Comparison of ENCODE assay signal across 16 mouse cellular contexts in genomic region chr14:54481402-54481801, GRCm38 (mm10). TPM values are rescaled to one million over a fixed set of nuclear protein-coding genes. Genes with fewer than 3 reads are reported as not detected.
A peak's percentile ranks its signal among the peaks of the same experiment; 100 is the strongest.
DNase-seq lines count a peak whose midpoint lies in the region; ATAC-seq and TF ChIP-seq lines count a peak whose summit lies in the region.
"Had no signal": no experiment of that assay in that cellular context is flagged by ENCODE, and none has a peak within 500 bp of the region (broad histone marks: within the 10 kb centered on the region; RNA-seq: fewer than 3 reads in every experiment).

No protein-coding gene starts in this region.

- ATAC-seq in CD4-positive, CD25-positive, alpha-beta regulatory T cell, adult 4 months: peak; percentile 79
- no peak for ATAC-seq in kidney, embryonic 14.5 days (ENCODE audit: low FRiP score, low TSS enrichment)
- ATAC-seq in forebrain, postnatal 0 days: no peak
- ATAC-seq: forebrain, embryonic 16.5 days had no signal

- peaks cover 7% of the 10 kb centered on the region; the same call in 1 of the 2 replicates for H3K27me3 ChIP-seq in small intestine, adult 2 months (ENCODE audit: control insufficient read depth, insufficient read depth, low read length)
- H3K27me3 ChIP-seq in kidney, embryonic 14.5 days (ENCODE audit: control insufficient read depth, insufficient read depth, low read length): 0 out of 2 replicates have a peak, but pooled peaks cover 6% of the 10 kb centered on the region
- no peaks in the 10 kb centered on the region for H3K27me3 ChIP-seq in forebrain, postnatal 0 days (ENCODE audit: insufficient read depth, low read length)

- TF ChIP-seq POLR2A in embryonic fibroblast, embryonic 13.5 days (IDR thresholded peaks at IDR 0.05; ENCODE audit: low read depth, low read length): no peak
- TF ChIP-seq POLR2A in small intestine, adult 2 months (IDR thresholded peaks at IDR 0.05; ENCODE audit: low read depth, low read length): no peak

- no peaks in the 10 kb centered on the region for H3K36me3 ChIP-seq in small intestine, adult 2 months (ENCODE audit: control insufficient read depth, insufficient read depth, low read length)
- H3K36me3 ChIP-seq in kidney, embryonic 14.5 days (ENCODE audit: control insufficient read depth, insufficient read depth, low read length): no peaks in the 10 kb centered on the region
- peaks cover 3% of the 10 kb centered on the region; the same call in 1 of the 2 replicates for H3K36me3 ChIP-seq in forebrain, postnatal 0 days (ENCODE audit: insufficient read depth)
- H3K36me3 ChIP-seq: limb, embryonic 10.5 days; neural tube, embryonic 12.5 days had no signal

- peak; percentile 99 for DNase-seq in 416B (ENCODE audit: low read depth)
- no peak for DNase-seq in forebrain, postnatal 0 days
- DNase-seq in right cerebral cortex, adult 2 months (ENCODE audit: low spot score in 2 of 2): no peak
- DNase-seq: cerebellum, adult 9-11 months; heart, postnatal 36 days; kidney, adult 2 months; retina, postnatal 1 day had no signal

- 79% methylated on average over 8 of the region's 8 CpGs for WGBS in small intestine, adult 2 months
- WGBS in kidney, embryonic 14.5 days: 82% methylated on average over 8 of the region's 8 CpGs
- WGBS in forebrain, postnatal 0 days: 88% methylated on average over 8 of the region's 8 CpGs

- no peaks in the 10 kb centered on the region for H3K9me3 ChIP-seq in kidney, embryonic 14.5 days (ENCODE audit: control insufficient read depth, low read length)
- H3K9me3 ChIP-seq in forebrain, postnatal 0 days (ENCODE audit: low read length): no peaks in the 10 kb centered on the region
- H3K9me3 ChIP-seq: limb, embryonic 10.5 days; neural tube, embryonic 12.5 days had no signal

- peak overlapping the region; percentile 29; the same call in 1 of the 2 replicates for H3K27ac ChIP-seq in embryonic fibroblast, embryonic 13.5 days (ENCODE audit: insufficient read depth, low read length)
- peak overlapping the region; percentile 27; the same call in 1 of the 2 replicates for H3K27ac ChIP-seq in small intestine, adult 2 months (ENCODE audit: insufficient read depth, low read depth, low read length)
- H3K27ac ChIP-seq in kidney, embryonic 14.5 days (ENCODE audit: low read depth, low read length): no peak overlapping the region
- no peak overlapping the region for H3K27ac ChIP-seq in forebrain, postnatal 0 days (ENCODE audit: low read depth, low read length)
- H3K27ac ChIP-seq: limb, embryonic 10.5 days; macrophage; neural tube, embryonic 12.5 days had no signal

- H3K9ac ChIP-seq in kidney, embryonic 14.5 days (ENCODE audit: low read depth, low read length): no peak overlapping the region
- no peak overlapping the region for H3K9ac ChIP-seq in forebrain, postnatal 0 days
- H3K9ac ChIP-seq: neural tube, embryonic 12.5 days had no signal

- no peak overlapping the region for H3K4me3 ChIP-seq in embryonic fibroblast, embryonic 13.5 days (ENCODE audit: insufficient read depth, low read length)
- H3K4me3 ChIP-seq in small intestine, adult 2 months (ENCODE audit: low read depth, low read length): no peak overlapping the region
- H3K4me3 ChIP-seq in kidney, embryonic 14.5 days (ENCODE audit: low read length): no peak overlapping the region
- H3K4me3 ChIP-seq in forebrain, postnatal 0 days (ENCODE audit: low read depth, low read length): no peak overlapping the region
- H3K4me3 ChIP-seq: limb, embryonic 10.5 days; neural tube, embryonic 12.5 days had no signal

- no peak overlapping the region for H3K4me2 ChIP-seq in kidney, embryonic 14.5 days (replicated peaks; ENCODE audit: low read depth, low read length)
- no peak overlapping the region for H3K4me2 ChIP-seq in forebrain, postnatal 0 days (ENCODE audit: low read depth)
- H3K4me2 ChIP-seq: neural tube, embryonic 12.5 days had no signal

- no peak for TF ChIP-seq CTCF in embryonic fibroblast, embryonic 13.5 days (IDR thresholded peaks at IDR 0.05; ENCODE audit: borderline replicate concordance, insufficient read depth, low read length)
- TF ChIP-seq CTCF in small intestine, adult 2 months (IDR thresholded peaks at IDR 0.05; ENCODE audit: extremely low read depth, insufficient read length, insufficient replicate concordance, low read depth, low read length): no peak
- no peak for TF ChIP-seq CTCF in forebrain, postnatal 0 days (IDR thresholded peaks at IDR 0.05; ENCODE audit: low read depth)

- peaks cover 6% of the 10 kb centered on the region; the same call in 1 of the 2 replicates for H3K4me1 ChIP-seq in embryonic fibroblast, embryonic 13.5 days (ENCODE audit: control insufficient read depth, insufficient read depth, low read length)
- no peaks in the 10 kb centered on the region; the same call in 1 of the 2 replicates for H3K4me1 ChIP-seq in small intestine, adult 2 months (ENCODE audit: control insufficient read depth, insufficient read depth, insufficient read length, low read length)
- H3K4me1 ChIP-seq in kidney, embryonic 14.5 days (ENCODE audit: control insufficient read depth, insufficient read depth, low read length): peaks cover 11% of the 10 kb centered on the region; the same call in 1 of the 2 replicates
- 0 out of 2 replicates have a peak, but pooled peaks cover 3% of the 10 kb centered on the region for H3K4me1 ChIP-seq in forebrain, postnatal 0 days (ENCODE audit: insufficient read depth)

RNA-seq across cellular contexts. Expression of gene Rem2, which starts 5.5 kb away (rescaled TPM):
- polyA plus RNA-seq in CD4-positive, CD25-positive, alpha-beta regulatory T cell, adult 4 months (2017; shearing (Covaris generic)): 1 to 10 TPM in 1 of 2 experiments, under 1 TPM in 1; 0.54 to 1.1 TPM
- 0.94 TPM in 1 of 2 replicates, not detected in the other for polyA plus RNA-seq in embryonic fibroblast, embryonic 13.5 days (2011; ENCODE audit: insufficient read length, low read depth, missing spikeins)
- 0.20 and 0.76 TPM in 2 replicates for polyA plus RNA-seq in small intestine, adult 2 months (2012; rRNA removed)
- 6.1 and 6.9 TPM in 2 replicates for polyA plus RNA-seq in kidney, embryonic 14.5 days (2014; fragmentation: Nextera tagmentation; extraction: Ambion mirVana)
- 25.5 and 31.0 TPM in 2 replicates for total RNA-seq in forebrain, postnatal 0 days (2014; rRNA removed)
- polyA plus RNA-seq in forebrain, postnatal 0 days (2015; fragmentation: Nextera tagmentation; extraction: Ambion mirVana): 22.5 and 28.0 TPM in 2 replicates
- total RNA-seq: heart, adult 8-10 months; heart, postnatal 36 days had no signal
- polyA plus RNA-seq: macrophage had no signal

RNA-seq across cellular contexts. Expression of gene Lrp10, which starts 17.5 kb away (rescaled TPM):
- 10 to 100 TPM; 59.9 to 60.2 TPM for polyA plus RNA-seq in CD4-positive, CD25-positive, alpha-beta regulatory T cell, adult 4 months (2017; shearing (Covaris generic))
- polyA plus RNA-seq in embryonic fibroblast, embryonic 13.5 days (2011; ENCODE audit: insufficient read length, low read depth, missing spikeins): 85.6 and 98.2 TPM in 2 replicates
- 139 and 303 TPM in 2 replicates for polyA plus RNA-seq in small intestine, adult 2 months (2012; rRNA removed)
- 32.0 and 47.0 TPM in 2 replicates for polyA plus RNA-seq in kidney, embryonic 14.5 days (2014; fragmentation: Nextera tagmentation; extraction: Ambion mirVana)
- total RNA-seq in forebrain, postnatal 0 days (2014; rRNA removed): 39.6 and 45.8 TPM in 2 replicates
- polyA plus RNA-seq in forebrain, postnatal 0 days (2015; fragmentation: Nextera tagmentation; extraction: Ambion mirVana): 38.0 and 38.5 TPM in 2 replicates

RNA-seq across cellular contexts. Expression of gene Prmt5, which starts 35.9 kb away (rescaled TPM):
- 10 to 100 TPM; 44.9 to 54.8 TPM for polyA plus RNA-seq in CD4-positive, CD25-positive, alpha-beta regulatory T cell, adult 4 months (2017; shearing (Covaris generic))
- 54.8 and 60.4 TPM in 2 replicates for polyA plus RNA-seq in embryonic fibroblast, embryonic 13.5 days (2011; ENCODE audit: insufficient read length, low read depth, missing spikeins)
- polyA plus RNA-seq in small intestine, adult 2 months (2012; rRNA removed): 5.8 and 9.8 TPM in 2 replicates
- polyA plus RNA-seq in kidney, embryonic 14.5 days (2014; fragmentation: Nextera tagmentation; extraction: Ambion mirVana): 87.5 and 108 TPM in 2 replicates
- total RNA-seq in forebrain, postnatal 0 days (2014; rRNA removed): 85.4 and 87.1 TPM in 2 replicates
- polyA plus RNA-seq in forebrain, postnatal 0 days (2015; fragmentation: Nextera tagmentation; extraction: Ambion mirVana): 87.0 and 100 TPM in 2 replicates

RNA-seq across cellular contexts. Expression of gene Mmp14, which starts 50.0 kb away (rescaled TPM):
- not detected for polyA plus RNA-seq in CD4-positive, CD25-positive, alpha-beta regulatory T cell, adult 4 months (2017; shearing (Covaris generic))
- 618 and 779 TPM in 2 replicates for polyA plus RNA-seq in embryonic fibroblast, embryonic 13.5 days (2011; ENCODE audit: insufficient read length, low read depth, missing spikeins)
- polyA plus RNA-seq in small intestine, adult 2 months (2012; rRNA removed): 59.9 and 66.0 TPM in 2 replicates
- polyA plus RNA-seq in kidney, embryonic 14.5 days (2014; fragmentation: Nextera tagmentation; extraction: Ambion mirVana): 101 and 167 TPM in 2 replicates
- 29.0 and 40.7 TPM in 2 replicates for total RNA-seq in forebrain, postnatal 0 days (2014; rRNA removed)
- polyA plus RNA-seq in forebrain, postnatal 0 days (2015; fragmentation: Nextera tagmentation; extraction: Ambion mirVana): 32.5 and 39.1 TPM in 2 replicates

RNA-seq across cellular contexts. Expression of gene Mrpl52, which starts 54.7 kb away (rescaled TPM):
- 100 to 1,000 TPM; 216 to 249 TPM for polyA plus RNA-seq in CD4-positive, CD25-positive, alpha-beta regulatory T cell, adult 4 months (2017; shearing (Covaris generic))
- polyA plus RNA-seq in embryonic fibroblast, embryonic 13.5 days (2011; ENCODE audit: insufficient read length, low read depth, missing spikeins): 138 and 143 TPM in 2 replicates
- polyA plus RNA-seq in small intestine, adult 2 months (2012; rRNA removed): 186 and 284 TPM in 2 replicates
- polyA plus RNA-seq in kidney, embryonic 14.5 days (2014; fragmentation: Nextera tagmentation; extraction: Ambion mirVana): 269 and 360 TPM in 2 replicates
- total RNA-seq in forebrain, postnatal 0 days (2014; rRNA removed): 151 and 217 TPM in 2 replicates
- polyA plus RNA-seq in forebrain, postnatal 0 days (2015; fragmentation: Nextera tagmentation; extraction: Ambion mirVana): 277 and 336 TPM in 2 replicates

Comparison
In these comparisons a context has a peak if more than half of its experiments do, and no peak if none do; other contexts are left out.
1. H3K27ac ChIP-seq: peak in embryonic fibroblast, embryonic 13.5 days (single experiment) and small intestine, adult 2 months (single experiment); none in kidney, embryonic 14.5 days (single experiment) and forebrain, postnatal 0 days (single experiment).